Mouse (Mus musculus) forebrain, embryonic 16.5 days (tissue): ENCODE measurements around the gene Tmem211. TPM values are rescaled to one million over a fixed set of nuclear protein-coding genes. Genes with fewer than 3 reads are reported as not detected.

ENCODE experiments used
- ATAC-seq: fragments of 200-750 bp; cut with Nextera tagmentation; 2 replicates; pipeline ENCODE4 v1.8.0; 2017; ENCODE audit warnings: mild to moderate bottlenecking, moderate library complexity
- H3K27ac ChIP-seq: fragments of 300-500 bp; sonication (generic); 2 replicates; pipeline ENCODE4 v1.5.1; 2014; ENCODE audit warnings: low read length, control low read depth
- H3K27me3 ChIP-seq: fragments of 300-500 bp; sonication (generic); replicated peaks from 2 replicates; pipeline ENCODE4 v1.6.1; 2014; ENCODE audit warnings: low read length; ENCODE audit not compliant: control insufficient read depth, insufficient read depth
- H3K36me3 ChIP-seq: fragments of 300-500 bp; sonication (generic); 2 replicates; pipeline ENCODE4 v1.6.1; 2014; ENCODE audit not compliant: control insufficient read depth, insufficient read depth
- H3K4me1 ChIP-seq: fragments of 300-500 bp; sonication (generic); replicated peaks from 2 replicates; pipeline ENCODE4 v1.6.1; 2014; ENCODE audit warnings: low read length; ENCODE audit not compliant: control insufficient read depth, insufficient read depth
- H3K4me2 ChIP-seq: fragments of 300-500 bp; sonication (generic); 2 replicates; pipeline ENCODE4 v1.6.1; 2014; ENCODE audit warnings: mild to moderate bottlenecking, low read length, control low read depth
- H3K4me3 ChIP-seq: fragments of 300-500 bp; sonication (generic); replicated peaks from 2 replicates; pipeline ENCODE4 v1.5.1; 2014; ENCODE audit warnings: mild to moderate bottlenecking, low read length, control low read depth
- H3K9ac ChIP-seq: fragments of 300-500 bp; sonication (generic); replicated peaks from 2 replicates; pipeline ENCODE4 v1.6.1; 2014; ENCODE audit warnings: low read depth, low read length, control low read depth
- H3K9me3 ChIP-seq: fragments of 300-500 bp; sonication (generic); 2 replicates; pipeline ENCODE4 v1.6.1; 2016; ENCODE audit warnings: low read length; ENCODE audit not compliant: control insufficient read depth
- WGBS: fragments of 180-500 bp; shearing (Covaris S2); extraction: QIAGEN DNeasy Blood & Tissue Kit; methylation state at CpG from one replicate; pipeline ENCODE4 v1.1.7; 2014; 5-methylcytosine and 5-hydroxymethylcytosine counted together
- polyA plus RNA-seq: library from polyadenylated mRNA; unstranded; fragments of >200 nt; fragmentation: Nextera tagmentation; extraction: Ambion mirVana; gene quantifications from 2 replicates; pipeline ENCODE4 v1.2.1, GENCODE M21; 2015

Tmem211 gene
- polyA plus RNA-seq, 1 experiment from 2014 or later = not detected

DNA sequence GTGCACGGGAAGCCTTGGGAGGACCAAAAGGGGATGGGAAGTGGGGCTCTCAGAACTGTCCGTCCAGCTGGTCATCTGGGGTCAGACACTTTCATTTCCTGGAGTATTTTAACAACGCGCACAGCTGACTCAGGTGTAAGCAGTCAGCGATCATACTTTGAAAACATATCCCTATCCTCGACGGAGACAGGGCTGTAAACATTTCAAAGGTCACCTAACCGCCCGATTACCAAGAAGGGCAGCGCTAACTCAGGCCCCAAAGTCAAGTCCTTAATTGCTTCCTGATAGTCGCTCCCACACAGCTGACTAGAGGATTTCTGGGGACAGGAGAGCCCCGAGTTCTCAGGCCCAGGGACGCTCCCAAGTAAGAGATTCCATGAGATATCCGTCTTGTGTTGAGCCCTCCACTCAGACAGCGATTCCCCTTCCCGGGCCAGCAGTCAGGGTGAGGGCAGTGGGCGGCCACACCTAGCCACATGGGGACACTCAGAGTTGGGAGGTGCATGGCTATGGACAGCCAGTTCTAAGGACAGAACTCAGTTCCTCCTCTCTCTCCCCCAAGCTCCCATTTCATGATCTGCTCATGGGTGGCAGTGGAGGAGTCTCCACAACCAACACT, 8.0 kb upstream of the Tmem211 start:
- H3K4me2 ChIP-seq = no peak overlapping the region
- no peaks in the 10 kb centered on the region for H3K27me3 ChIP-seq
- H3K4me1 ChIP-seq = peaks cover 11% of the 10 kb centered on the region; the same call in 1 of the 2 replicates
- no peak overlapping the region for H3K4me3 ChIP-seq
- H3K9ac ChIP-seq = no peak overlapping the region
- 86% methylated on average over 17 of the region's 17 CpGs for WGBS
- H3K9me3 ChIP-seq = no peaks in the 10 kb centered on the region
- H3K27ac ChIP-seq = no peak overlapping the region
- no peak for ATAC-seq
- H3K36me3 ChIP-seq = no peaks in the 10 kb centered on the region

GRCm38 (mm10) chr5:113219450-113219849, 7.3 kb upstream of the Tmem211 start:
- Histone ChIP-seq H3K9me3 (no peaks in the 10 kb centered on the region), H3K4me3 (no peak overlapping the region), H3K27me3 (no peaks in the 10 kb centered on the region), H3K36me3 (no peaks in the 10 kb centered on the region), H3K9ac (no peak overlapping the region), H3K27ac (no peak overlapping the region), H3K4me1 (peaks cover 11% of the 10 kb centered on the region; the same call in 1 of the 2 replicates), H3K4me2 (no peak overlapping the region)
- no peak for ATAC-seq
- 77% methylated on average over 6 of the region's 6 CpGs for WGBS

GRCm38 (mm10) chr5:113219876-113220275, 6.8 kb upstream of the Tmem211 start:
- Histone ChIP-seq H3K4me3 (no peak overlapping the region), H3K36me3 (no peaks in the 10 kb centered on the region), H3K4me1 (peaks cover 11% of the 10 kb centered on the region; the same call in 1 of the 2 replicates), H3K4me2 (no peak overlapping the region), H3K9me3 (no peaks in the 10 kb centered on the region), H3K27ac (no peak overlapping the region), H3K27me3 (no peaks in the 10 kb centered on the region), H3K9ac (no peak overlapping the region)
- no peak for ATAC-seq
- WGBS = 72% methylated on average over 7 of the region's 7 CpGs

DNA sequence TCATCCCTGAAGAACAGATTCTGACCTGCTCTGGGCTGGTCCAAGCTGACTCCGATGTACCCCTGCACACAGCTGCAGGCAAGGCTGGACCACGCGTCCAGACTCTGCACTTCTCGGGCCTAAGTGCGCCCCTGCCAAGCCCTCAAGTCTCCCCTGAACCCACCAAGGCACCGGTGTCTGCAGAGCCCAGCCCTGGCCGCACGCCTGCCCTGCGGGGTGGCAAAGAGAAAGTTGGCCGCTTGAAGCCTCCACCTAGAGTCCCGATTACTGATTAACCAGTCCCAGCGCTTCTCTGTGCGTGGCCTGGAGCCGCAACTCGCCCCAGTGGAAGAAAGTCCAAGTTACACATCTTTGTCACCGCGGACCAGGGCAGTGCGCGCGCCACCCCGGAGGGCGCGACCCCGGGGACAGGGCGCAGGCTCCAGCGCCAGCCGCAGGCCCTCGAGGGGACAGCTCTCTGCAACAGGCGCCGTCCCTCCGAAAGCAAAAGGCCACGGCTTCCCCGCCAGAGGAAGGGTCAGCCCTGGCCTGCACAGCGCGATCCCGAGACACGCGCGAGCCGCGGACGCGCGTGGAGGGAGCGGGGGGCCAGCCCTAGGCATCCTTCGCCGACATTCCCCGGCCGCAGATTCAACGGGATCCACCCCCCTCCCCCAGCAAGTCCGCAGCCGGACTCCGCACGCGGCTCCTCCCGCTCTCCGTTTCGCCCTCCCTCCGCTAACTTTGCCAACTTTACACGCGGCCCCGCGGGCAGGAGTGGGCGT, 6.1 kb upstream of the Tmem211 start:
- peak overlapping the region; percentile 54 for H3K9ac ChIP-seq
- peak overlapping the region; percentile 62 for H3K4me3 ChIP-seq
- no peaks in the 10 kb centered on the region for H3K36me3 ChIP-seq
- H3K4me2 ChIP-seq = peak overlapping the region; percentile 95
- peak; percentile 26 for ATAC-seq
- no peaks in the 10 kb centered on the region for H3K9me3 ChIP-seq
- H3K27me3 ChIP-seq = no peaks in the 10 kb centered on the region
- 1% methylated on average over 64 of the region's 64 CpGs for WGBS
- H3K4me1 ChIP-seq = peaks cover 11% of the 10 kb centered on the region; the same call in 1 of the 2 replicates
- no peak overlapping the region for H3K27ac ChIP-seq

DNA sequence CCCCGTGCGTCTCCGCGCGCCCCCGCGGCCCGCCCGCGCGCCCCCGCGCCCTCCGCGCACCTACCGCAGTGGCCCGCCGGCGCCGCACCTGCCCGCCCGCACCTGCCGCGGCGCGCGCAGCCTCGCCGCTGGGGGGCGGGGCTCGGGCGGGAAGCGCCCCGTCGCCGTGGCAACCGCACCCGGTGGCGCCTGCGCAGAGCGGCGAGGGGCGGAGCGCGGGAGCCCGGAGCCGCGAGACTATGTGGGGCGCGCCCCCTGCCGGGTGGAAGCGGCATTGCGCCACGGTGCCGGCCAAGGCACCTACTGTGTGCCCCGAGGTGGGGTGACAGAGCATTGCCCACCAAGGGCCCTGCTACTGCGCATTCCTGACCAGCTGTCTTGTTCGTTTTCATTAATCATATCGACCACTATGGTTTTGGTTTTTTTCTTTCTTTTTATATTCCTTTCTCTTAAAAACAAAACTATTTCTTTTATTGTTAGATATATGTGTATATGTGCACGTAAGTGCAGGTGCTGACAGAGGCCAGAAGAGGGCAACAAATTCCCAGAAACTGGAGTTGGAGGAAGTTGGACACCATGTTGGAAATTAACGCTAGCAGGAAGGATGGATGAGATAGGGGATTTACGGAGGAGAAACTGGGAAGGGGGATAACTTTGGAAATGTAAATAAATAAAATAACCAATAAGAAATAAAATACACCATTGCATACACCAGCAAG, 5.4 kb upstream of the Tmem211 start, which contains the start of gene 2900026A02Rik:
Gene 2900026A02Rik (minus strand): TSS at position 90 of the 719 bp plus-strand sequence.
- peak within 1 kb of the TSS; percentile 54 for H3K9ac ChIP-seq
- no peak within 1 kb of the TSS for H3K27ac ChIP-seq
- no peaks in the 10 kb centered on the region for H3K36me3 ChIP-seq
- H3K4me2 ChIP-seq = peak within 1 kb of the TSS; percentile 95
- no peaks in the 10 kb centered on the region for H3K27me3 ChIP-seq
- ATAC-seq = peak; percentile 37
- peak within 1 kb of the TSS; percentile 62 for H3K4me3 ChIP-seq
- peaks cover 17% of the 10 kb centered on the region for H3K4me1 ChIP-seq
- WGBS = 12% methylated on average over 31 of the region's 62 CpGs
- H3K9me3 ChIP-seq = no peaks in the 10 kb centered on the region

DNA sequence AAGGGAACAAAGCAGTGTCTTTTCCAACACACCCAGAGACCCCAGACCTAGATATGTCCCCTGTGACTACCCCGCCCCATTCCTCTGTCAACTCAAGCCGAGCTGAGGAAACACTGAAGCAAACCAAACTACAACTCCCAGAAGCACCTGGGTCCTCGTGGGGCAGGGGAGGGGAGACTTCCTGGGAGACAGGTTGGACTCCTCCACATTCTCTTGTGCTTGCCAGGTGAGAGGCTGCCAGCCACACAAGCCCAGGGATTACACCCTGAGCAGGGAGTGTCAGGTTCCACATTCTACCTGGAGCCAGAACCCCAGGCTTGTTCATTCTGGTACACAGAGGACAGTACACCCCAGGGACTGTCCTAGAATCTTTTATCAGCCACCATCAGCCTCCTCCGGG, 2.8 kb upstream of the Tmem211 start:
- no peak overlapping the region for H3K4me2 ChIP-seq
- WGBS = 62% methylated on average over 4 of the region's 4 CpGs

DNA sequence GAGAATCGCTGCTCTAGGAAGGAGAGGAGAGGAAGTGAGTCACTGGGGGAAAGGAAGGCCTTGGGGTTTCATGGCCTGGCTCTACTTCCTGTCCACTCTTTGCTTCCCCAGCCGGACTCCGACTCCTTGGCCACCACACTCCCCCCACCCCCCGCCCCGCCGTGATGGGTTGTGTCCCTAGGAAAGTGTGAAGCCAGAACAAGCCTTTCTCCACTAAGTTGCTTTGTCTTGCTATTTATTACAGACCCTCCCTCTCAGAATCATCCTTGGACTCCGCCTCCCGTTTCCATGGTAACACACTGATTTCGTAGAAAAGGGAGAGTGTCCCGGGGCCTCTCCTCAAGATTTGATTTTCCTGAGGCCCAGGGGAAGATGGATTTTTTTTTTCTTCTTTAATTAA, 1.4 kb upstream of the Tmem211 start:
- Histone ChIP-seq H3K4me2 (peak overlapping the region; percentile 50), H3K27ac (no peak overlapping the region), H3K4me3 (peak overlapping the region; percentile 25; the same call in 1 of the 2 replicates), H3K36me3 (no peaks in the 10 kb centered on the region), H3K4me1 (peaks cover 18% of the 10 kb centered on the region), H3K9ac (no peak overlapping the region), H3K9me3 (no peaks in the 10 kb centered on the region), H3K27me3 (no peaks in the 10 kb centered on the region)
- 6% methylated on average over 9 of the region's 10 CpGs for WGBS
- ATAC-seq = no peak

More for the DNA sequence above, 2.8 kb upstream of the Tmem211 start:
- H3K9ac ChIP-seq = no peak overlapping the region
- no peak overlapping the region for H3K4me3 ChIP-seq
- H3K36me3 ChIP-seq = no peaks in the 10 kb centered on the region
- no peak for ATAC-seq
- H3K27me3 ChIP-seq = no peaks in the 10 kb centered on the region
- H3K9me3 ChIP-seq = no peaks in the 10 kb centered on the region
- no peak overlapping the region for H3K27ac ChIP-seq
- H3K4me1 ChIP-seq = peaks cover 18% of the 10 kb centered on the region

GRCm38 (mm10) chr5:113225686-113226435, 848 bp upstream of the Tmem211 start:
- H3K36me3 ChIP-seq = no peaks in the 10 kb centered on the region
- no peaks in the 10 kb centered on the region for H3K27me3 ChIP-seq
- no peaks in the 10 kb centered on the region for H3K9me3 ChIP-seq
- peak; percentile 19; the same call in 1 of the 2 replicates for ATAC-seq
- H3K4me1 ChIP-seq = peaks cover 12% of the 10 kb centered on the region
- peak overlapping the region; percentile 50 for H3K4me2 ChIP-seq
- peak overlapping the region; percentile 25 for H3K4me3 ChIP-seq
- WGBS = 7% methylated on average over 25 of the region's 25 CpGs
- H3K27ac ChIP-seq = no peak overlapping the region
- peak overlapping the region; percentile 42 for H3K9ac ChIP-seq
